Mouse (Mus musculus) MEL (cell line): ENCODE measurements at regions not wholly inside any gene's neighbourhood (a gene's known extent, or its start where the extent isn't known, plus 50 kb on each side); places are given as distances from the start of the nearest gene placed in this dataset.

ENCODE experiments used
- DNase-seq: peaks from one replicate; pipeline ENCODE4 v3.0.0; 2011; ENCODE audit warnings: low read depth, low spot score
- H3K27ac ChIP-seq: 2 replicates; pipeline ENCODE4 v1.5.1; 2012; ENCODE audit warnings: low read depth, mild to moderate bottlenecking, control low read depth, low read length, moderate library complexity; ENCODE audit not compliant: control insufficient read depth
- H3K27me3 ChIP-seq, 2 experiments: fragments of 150-350 bp in 1 of 2; sonication (generic) in 1 of 2; 2 replicates each; pipeline ENCODE4 v1.6.1; 2012; ENCODE audit warnings: low read length in 2 of 2, mild to moderate bottlenecking in 2 of 2, improper control_type of control experiment in 1 of 2, moderate library complexity in 1 of 2; ENCODE audit not compliant: insufficient read depth in 2 of 2, control insufficient read depth in 1 of 2
- H3K36me3 ChIP-seq, 2 experiments: 2 replicates each; pipeline ENCODE4 v1.6.1; 2012 to 2014; ENCODE audit warnings: low read length in 2 of 2, improper control_type of control experiment in 1 of 2, inconsistent platforms in 1 of 2, mild to moderate bottlenecking in 1 of 2; ENCODE audit not compliant: insufficient read depth in 2 of 2, control insufficient read depth in 1 of 2
- H3K4me1 ChIP-seq, 2 experiments: fragments of 150-350 bp in 1 of 2; sonication (generic) in 1 of 2; 2 replicates each; pipeline ENCODE4 v1.6.1; 2012; ENCODE audit warnings: low read length in 2 of 2, improper control_type of control experiment in 1 of 2, mild to moderate bottlenecking in 1 of 2; ENCODE audit not compliant: insufficient read depth in 2 of 2, control insufficient read depth in 1 of 2
- H3K4me3 ChIP-seq, 2 experiments: fragments of 150-350 bp in 1 of 2; sonication (generic) in 1 of 2; 2 replicates each; pipeline ENCODE4 v1.5.1; 2012; ENCODE audit warnings: low read depth in 2 of 2, low read length in 2 of 2, mild to moderate bottlenecking in 2 of 2, moderate library complexity in 2 of 2, control low read depth in 1 of 2, improper control_type of control experiment in 1 of 2; ENCODE audit not compliant: control insufficient read depth in 1 of 2, insufficient read depth in 1 of 2
- H3K79me2 ChIP-seq: 2 replicates; pipeline ENCODE4 v1.6.1; 2012; ENCODE audit warnings: mild to moderate bottlenecking, low read length, moderate library complexity; ENCODE audit not compliant: control insufficient read depth, poor library complexity, insufficient read depth
- H3K9ac ChIP-seq: 2 replicates; pipeline ENCODE4 v1.6.1; 2012; ENCODE audit warnings: low read depth, mild to moderate bottlenecking, control low read depth, low read length, moderate library complexity; ENCODE audit not compliant: control insufficient read depth, poor library complexity, severe bottlenecking
- H3K9me3 ChIP-seq: fragments of 150-350 bp; sonication (generic); replicated peaks from 2 replicates; pipeline ENCODE4 v1.6.1; 2012; ENCODE audit warnings: mild to moderate bottlenecking, low read length, improper control_type of control experiment, moderate library complexity; ENCODE audit not compliant: insufficient read depth
- CHD1 ChIP-seq: IDR thresholded peaks from 2 replicates; pipeline ENCODE4 v1.6.1; 2012; ENCODE audit warnings: low read depth, mild to moderate bottlenecking, inconsistent platforms, low read length, improper control_type of control experiment
- CHD2 ChIP-seq: IDR thresholded peaks from 2 replicates; pipeline ENCODE4 v1.6.1; 2011; ENCODE audit warnings: low read length, improper control_type of control experiment
- E2F4 ChIP-seq: IDR thresholded peaks from 2 replicates; pipeline ENCODE4 v1.6.1; 2011; ENCODE audit warnings: low read depth, low read length, improper control_type of control experiment, borderline replicate concordance
- ELF1 ChIP-seq: IDR thresholded peaks from 2 replicates; pipeline ENCODE4 v1.6.1; 2014; ENCODE audit warnings: low read depth, mild to moderate bottlenecking, inconsistent platforms, low read length, improper control_type of control experiment, moderate library complexity
- EP300 ChIP-seq, 2 experiments: IDR thresholded peaks; 2 replicates each; pipeline ENCODE4 v1.6.1; 2011; ENCODE audit warnings: improper control_type of control experiment in 2 of 2, low read length in 2 of 2, low read depth in 1 of 2, mild to moderate bottlenecking in 1 of 2
- ETS1 ChIP-seq: IDR thresholded peaks from 2 replicates; pipeline ENCODE4 v1.6.1; 2012; ENCODE audit warnings: low read depth, mild to moderate bottlenecking, inconsistent platforms, low read length, improper control_type of control experiment, moderate library complexity
- GABPA ChIP-seq: IDR thresholded peaks from 2 replicates; pipeline ENCODE4 v1.6.1; 2012; ENCODE audit warnings: low read depth, mild to moderate bottlenecking, inconsistent platforms, low read length, improper control_type of control experiment, moderate library complexity
- HCFC1 ChIP-seq: IDR thresholded peaks from 2 replicates; pipeline ENCODE4 v1.6.1; 2012; ENCODE audit warnings: low read depth, mild to moderate bottlenecking, inconsistent platforms, low read length, improper control_type of control experiment, moderate library complexity
- JUND ChIP-seq: IDR thresholded peaks from 2 replicates; pipeline ENCODE4 v1.6.1; 2011; ENCODE audit warnings: low read depth, mild to moderate bottlenecking, improper control_type of control experiment, low read length
- KAT2A ChIP-seq: conservative IDR thresholded peaks from 2 replicates; pipeline ENCODE4 v1.6.1; 2012; ENCODE audit warnings: low read depth, low read length, improper control_type of control experiment, inconsistent platforms
- MAFK ChIP-seq: IDR thresholded peaks from 2 replicates; pipeline ENCODE4 v1.6.1; 2011; ENCODE audit warnings: low read depth, mild to moderate bottlenecking, low read length, improper control_type of control experiment, borderline replicate concordance
- MAZ ChIP-seq: IDR thresholded peaks from 2 replicates; pipeline ENCODE4 v1.6.1; 2012; ENCODE audit warnings: low read depth, mild to moderate bottlenecking, inconsistent platforms, low read length, improper control_type of control experiment
- MEF2A ChIP-seq: IDR thresholded peaks from 2 replicates; pipeline ENCODE4 v1.6.1; 2014; ENCODE audit warnings: low read depth, mild to moderate bottlenecking, inconsistent platforms, low read length, improper control_type of control experiment; ENCODE audit not compliant: poor library complexity, insufficient replicate concordance, severe bottlenecking; ENCODE audit errors: extremely low read depth
- MXI1 ChIP-seq: IDR thresholded peaks from 2 replicates; pipeline ENCODE4 v1.6.1; 2011; ENCODE audit warnings: mild to moderate bottlenecking, low read depth, low read length, improper control_type of control experiment
- MYB ChIP-seq: IDR thresholded peaks from 2 replicates; pipeline ENCODE4 v1.6.1; 2011; ENCODE audit warnings: mild to moderate bottlenecking, low read depth, low read length, improper control_type of control experiment
- NRF1 ChIP-seq: IDR thresholded peaks from 2 replicates; pipeline ENCODE4 v1.6.1; 2014; ENCODE audit warnings: low read depth, mild to moderate bottlenecking, inconsistent platforms, low read length, improper control_type of control experiment, moderate library complexity; ENCODE audit not compliant: poor library complexity, insufficient read depth, severe bottlenecking
- POLR2A ChIP-seq, 2 experiments: IDR thresholded peaks; 2 replicates each; pipeline ENCODE4 v1.6.1; 2011 to 2012; ENCODE audit warnings: low read length in 2 of 2, mild to moderate bottlenecking in 2 of 2, control low read depth in 1 of 2, improper control_type of control experiment in 1 of 2, low read depth in 1 of 2, moderate library complexity in 1 of 2; ENCODE audit not compliant: control insufficient read depth in 1 of 2, insufficient read depth in 1 of 2, poor library complexity in 1 of 2
- POLR2AphosphoS2 ChIP-seq: IDR thresholded peaks from 2 replicates; pipeline ENCODE4 v1.6.1; 2011; ENCODE audit warnings: low read length, improper control_type of control experiment
- RAD21 ChIP-seq: IDR thresholded peaks from 2 replicates; pipeline ENCODE4 v1.6.1; 2011; ENCODE audit warnings: mild to moderate bottlenecking, low read depth, low read length, improper control_type of control experiment
- SIN3A ChIP-seq: IDR thresholded peaks from 2 replicates; pipeline ENCODE4 v1.6.1; 2012; ENCODE audit warnings: low read length, improper control_type of control experiment, inconsistent platforms
- SMC3 ChIP-seq: IDR thresholded peaks from 2 replicates; pipeline ENCODE4 v1.6.1; 2011; ENCODE audit warnings: low read depth, low read length, improper control_type of control experiment
- TBP ChIP-seq: IDR thresholded peaks from 2 replicates; pipeline ENCODE4 v1.8.0; 2011; ENCODE audit warnings: low read depth, low read length, improper control_type of control experiment
- UBTF ChIP-seq: IDR thresholded peaks from 2 replicates; pipeline ENCODE4 v1.6.1; 2012; ENCODE audit warnings: low read depth, mild to moderate bottlenecking, inconsistent platforms, low read length, improper control_type of control experiment, moderate library complexity, borderline replicate concordance; ENCODE audit not compliant: insufficient read depth
- USF2 ChIP-seq, 2 experiments: IDR thresholded peaks; 2 replicates each; pipeline ENCODE4 v1.6.1; 2011 to 2012; ENCODE audit warnings: improper control_type of control experiment in 2 of 2, low read length in 2 of 2, borderline replicate concordance in 1 of 2, inconsistent platforms in 1 of 2, low read depth in 1 of 2, mild to moderate bottlenecking in 1 of 2; ENCODE audit not compliant: insufficient read depth in 1 of 2
- ZKSCAN1 ChIP-seq: IDR thresholded peaks from 2 replicates; pipeline ENCODE4 v1.6.1; 2012; ENCODE audit warnings: low read depth, mild to moderate bottlenecking, inconsistent platforms, low read length, improper control_type of control experiment, moderate library complexity
- ZMIZ1 ChIP-seq: IDR thresholded peaks from 2 replicates; pipeline ENCODE4 v1.6.1; 2012; ENCODE audit warnings: low read depth, mild to moderate bottlenecking, inconsistent platforms, low read length, improper control_type of control experiment, moderate library complexity
- ZNF384 ChIP-seq: IDR thresholded peaks from 2 replicates; pipeline ENCODE4 v1.6.1; 2012; ENCODE audit warnings: low read depth, mild to moderate bottlenecking, inconsistent platforms, low read length, improper control_type of control experiment

GRCm38 (mm10) chr19:15658611-15659010 is 288.5 kb downstream of the Psat1 start:
- DNase-seq, result no peak
- Histone ChIP-seq H3K27me3 (no peaks in the 10 kb centered on the region; a peak in 2 of 4 replicates), H3K9me3 (no peaks in the 10 kb centered on the region), H3K36me3 (no peaks in the 10 kb centered on the region), H3K79me2 (no peaks in the 10 kb centered on the region), H3K4me3 (no peak overlapping the region), H3K9ac (no peak overlapping the region), H3K27ac (no peak overlapping the region), H3K4me1 (no peaks in the 10 kb centered on the region)
- TF ChIP-seq ZMIZ1, result no peak
- no peak for TF ChIP-seq ZKSCAN1
- no peak for TF ChIP-seq GABPA
- no peak for TF ChIP-seq MYB
- TF ChIP-seq ETS1, result no peak
- no peak for TF ChIP-seq CHD1
- TF ChIP-seq MAFK, result no peak
- TF ChIP-seq SIN3A, result no peak
- TF ChIP-seq ELF1, result no peak
- TF ChIP-seq NRF1, result no peak
- TF ChIP-seq UBTF, result no peak
- TF ChIP-seq JUND, result no peak
- no peak for TF ChIP-seq CHD2
- TF ChIP-seq ZNF384, result no peak
- no peak for TF ChIP-seq RAD21
- no peak for TF ChIP-seq SMC3
- TF ChIP-seq MAZ, result no peak
- no peak for TF ChIP-seq MEF2A
- no peak for TF ChIP-seq EP300 (IDR thresholded peaks at IDR 0.05; ENCODE audit: low read depth in 1 of 2, low read length in 2 of 2)
- no peak for TF ChIP-seq MXI1

GRCm38 (mm10) chr19:15657846-15658245 is 289.3 kb downstream of the Psat1 start:
- H3K27me3 ChIP-seq, result no peaks in the 10 kb centered on the region; a peak in 2 of 4 replicates
- no peak overlapping the region for H3K9ac ChIP-seq
- DNase-seq, result no peak
- H3K4me1 ChIP-seq, result no peaks in the 10 kb centered on the region
- H3K27ac ChIP-seq, result no peak overlapping the region
- no peaks in the 10 kb centered on the region for H3K9me3 ChIP-seq
- H3K36me3 ChIP-seq, result no peaks in the 10 kb centered on the region
- no peaks in the 10 kb centered on the region for H3K79me2 ChIP-seq
- H3K4me3 ChIP-seq, result no peak overlapping the region
- TF ChIP-seq MAZ, result no peak
- no peak for TF ChIP-seq MXI1
- no peak for TF ChIP-seq ETS1
- TF ChIP-seq EP300 (IDR thresholded peaks at IDR 0.05; ENCODE audit: low read depth in 1 of 2, low read length in 2 of 2), result no peak
- no peak for TF ChIP-seq SIN3A
- TF ChIP-seq NRF1, result no peak
- TF ChIP-seq GABPA, result no peak
- no peak for TF ChIP-seq UBTF
- TF ChIP-seq E2F4, result no peak
- TF ChIP-seq POLR2AphosphoS2, result no peak
- TF ChIP-seq MYB, result no peak
- TF ChIP-seq KAT2A, result no peak
- TF ChIP-seq POLR2A (IDR thresholded peaks at IDR 0.05; ENCODE audit: control insufficient read depth in 1 of 2, insufficient read depth in 1 of 2, low read depth in 1 of 2, low read length in 2 of 2, poor library complexity in 1 of 2), result no peak
- TF ChIP-seq TBP, result no peak
- TF ChIP-seq USF2 (IDR thresholded peaks at IDR 0.05; ENCODE audit: borderline replicate concordance in 1 of 2, insufficient read depth in 1 of 2, low read depth in 1 of 2, low read length in 2 of 2), result no peak
- TF ChIP-seq HCFC1, result no peak
- TF ChIP-seq ZMIZ1, result no peak
- TF ChIP-seq MEF2A, result no peak
- TF ChIP-seq ZNF384, result no peak
- TF ChIP-seq SMC3, result no peak
